Mouse (Mus musculus): Measurements from ENCODE around the gene Nrcam. TPM values are rescaled to one million over a fixed set of nuclear protein-coding genes. Genes with fewer than 3 reads are reported as not detected.

Nrcam gene
- 3.5 and 10.0 TPM in 2 replicates for polyA plus RNA-seq (2012; rRNA removed)

DNA sequence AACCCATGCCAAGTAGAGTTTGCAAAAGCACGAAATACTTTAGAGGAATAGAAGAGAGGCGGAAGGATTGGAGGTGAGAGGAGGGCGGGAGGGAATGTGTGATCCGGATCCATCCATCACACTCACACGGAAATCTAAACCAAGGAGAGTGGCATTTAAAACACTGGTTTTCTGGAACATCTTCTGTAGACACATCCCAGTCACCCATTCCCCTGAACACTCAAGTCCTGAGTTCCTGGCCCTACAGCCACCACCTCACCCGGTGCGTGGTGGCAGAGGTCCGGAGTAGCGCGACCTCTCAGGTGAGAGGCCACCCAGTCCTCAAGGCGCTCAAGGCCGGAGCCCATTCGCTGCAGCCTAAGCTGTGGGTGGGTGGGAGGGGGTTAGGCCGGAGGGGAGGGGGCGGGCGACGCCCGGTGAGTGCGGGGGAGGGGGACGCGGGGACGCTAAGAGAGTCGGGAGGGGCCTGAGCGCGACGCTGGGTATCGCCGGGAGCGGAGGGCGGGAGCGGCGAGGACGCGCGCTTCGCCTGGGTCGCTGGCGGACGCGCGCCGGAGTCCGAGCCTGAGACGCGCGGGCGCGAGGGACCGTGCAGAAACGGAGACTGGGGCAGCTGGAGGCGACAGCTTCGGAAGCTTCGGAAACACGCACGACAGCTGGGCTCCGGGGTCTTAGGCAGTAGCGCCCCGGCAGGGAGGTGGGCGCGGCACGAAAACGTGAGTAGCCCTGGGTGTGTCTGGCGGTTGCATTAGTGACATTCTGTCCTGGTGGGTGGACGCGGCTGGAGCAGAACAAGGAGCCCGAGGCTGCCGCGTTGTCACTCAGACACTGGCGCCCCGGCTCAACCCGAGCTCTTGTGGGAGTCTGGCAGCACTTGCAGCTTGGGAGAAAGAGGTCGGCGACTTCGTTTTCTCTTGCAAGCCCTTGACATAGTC, at the start of gene Nrcam:
Nrcam (plus strand) TSS at position 505 of the 935 bp plus-strand sequence.

Other genes with a start within 250 kb of the Nrcam start
- 1.6 and 2.1 TPM in 2 replicates for gene Dnajb9, start 118.6 kb upstream of the Nrcam start, polyA plus RNA-seq (2012; rRNA removed)
- 8.2 and 8.9 TPM in 2 replicates for gene Pnpla8, start 107.5 kb upstream of the Nrcam start, polyA plus RNA-seq (2012; rRNA removed)